Mouse (Mus musculus): ENCODE data around the gene Nanos1. TPM values are rescaled to one million over a fixed set of nuclear protein-coding genes. Genes with fewer than 3 reads are reported as not detected.

Nanos1 gene
- polyA plus RNA-seq (2015; fragmentation: Nextera tagmentation; extraction: Ambion mirVana): 0.76 and 1.1 TPM in 2 replicates

DNA sequence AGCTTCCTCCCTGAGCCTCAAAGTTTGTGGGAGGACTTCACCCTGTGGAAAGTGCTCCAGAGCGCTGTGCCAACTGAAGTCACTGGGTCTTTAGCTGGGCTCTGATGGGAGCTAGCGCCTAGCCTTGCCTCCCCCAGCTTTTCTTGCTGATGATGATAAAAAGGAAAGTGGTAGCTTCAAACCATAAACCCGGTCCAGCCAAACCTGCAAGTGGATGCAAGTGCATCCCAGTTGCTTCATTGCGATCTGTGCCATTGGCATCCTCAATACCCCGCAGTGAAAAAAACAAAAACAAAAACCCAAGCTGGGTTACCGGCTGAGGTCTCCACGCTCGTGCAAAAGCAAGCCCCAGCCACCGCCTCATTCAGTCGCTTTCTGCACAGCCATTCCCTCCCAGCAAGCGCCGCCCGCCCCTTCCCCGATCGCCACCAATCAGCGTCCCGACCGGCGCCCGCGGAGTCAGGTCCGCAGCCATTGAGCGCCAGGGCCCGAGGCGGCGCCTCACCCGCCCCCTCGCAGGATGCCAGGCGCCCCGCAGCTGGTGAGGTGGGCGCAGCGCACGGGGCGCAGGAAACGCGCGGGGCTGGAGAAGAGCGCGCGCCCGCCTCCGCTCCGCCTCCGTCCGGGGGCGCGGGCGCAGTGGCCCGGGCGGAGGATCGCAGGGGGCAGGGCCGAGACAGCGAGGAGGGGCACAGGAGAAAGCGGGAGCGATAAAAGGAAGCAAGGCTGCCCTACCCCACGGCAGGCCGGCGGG is at the start of gene Nanos1:
TSS of gene Nanos1 (plus strand) at position 550 of the 754 bp plus-strand sequence.
- ATAC-seq (replicated peaks; ENCODE audit: extremely low read depth, insufficient read depth, low FRiP score): peak; percentile 92
- H3K27ac ChIP-seq (ENCODE audit: low read length): no peak within 1 kb of the TSS

DNA sequence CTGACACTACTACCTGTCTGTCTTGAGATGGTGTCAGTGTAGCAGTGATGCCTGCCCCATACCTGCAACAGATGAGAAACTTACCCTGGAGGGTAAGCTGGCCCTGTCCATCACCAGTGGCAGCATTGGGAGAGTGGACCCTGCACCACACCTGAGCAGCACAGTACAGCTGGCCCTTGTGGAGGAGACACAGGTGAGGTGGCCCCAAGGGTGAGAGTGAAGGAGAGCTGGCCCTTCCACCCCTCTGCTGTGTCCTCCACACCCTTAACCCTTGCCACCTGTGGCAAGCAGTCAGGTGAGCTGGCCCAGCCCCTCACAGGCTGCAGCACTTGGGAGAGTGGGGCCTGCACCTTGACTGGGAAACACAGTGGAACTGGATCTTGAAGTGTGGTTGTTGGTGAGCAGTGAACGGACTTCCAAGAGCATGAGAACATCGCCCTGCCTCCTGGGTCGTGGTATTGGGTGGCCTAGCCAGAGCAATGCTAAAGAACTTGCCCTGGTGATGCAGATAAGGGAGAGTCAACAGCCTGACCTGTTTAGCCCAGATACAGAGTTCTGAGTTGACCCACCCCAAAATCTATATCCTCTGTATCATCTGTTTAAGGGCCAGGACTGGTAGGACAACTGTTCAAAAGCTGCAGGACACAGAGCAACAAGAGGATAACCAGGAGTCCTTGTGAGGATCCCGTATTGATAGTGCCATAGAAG is 46.4 kb upstream of the Nanos1 start:
- H3K36me3 ChIP-seq (ENCODE audit: control insufficient read depth, insufficient read depth): no peaks in the 10 kb centered on the region
- H3K27me3 ChIP-seq (ENCODE audit: control insufficient read depth, insufficient read depth, low read length): no peaks in the 10 kb centered on the region
- H3K27ac ChIP-seq (ENCODE audit: low read length): no peak overlapping the region
- no peaks in the 10 kb centered on the region for H3K4me1 ChIP-seq (ENCODE audit: control insufficient read depth, insufficient read depth, low read length)
- no peak for ATAC-seq (replicated peaks; ENCODE audit: extremely low read depth, insufficient read depth, low FRiP score)
- H3K4me3 ChIP-seq (ENCODE audit: low read length): no peak overlapping the region
- no peak overlapping the region for H3K9ac ChIP-seq (ENCODE audit: low read length)
- no peaks in the 10 kb centered on the region for H3K9me3 ChIP-seq (replicated peaks; ENCODE audit: control insufficient read depth, low read length)
- WGBS: 57% methylated on average over 4 of the region's 4 CpGs
- H3K4me2 ChIP-seq (ENCODE audit: low read depth, low read length): no peak overlapping the region

More for the DNA sequence above, at the start of gene Nanos1:
- WGBS: under 1% methylated on average over 55 of the region's 58 CpGs
- Histone ChIP-seq H3K9ac (ENCODE audit: low read length) (peak within 1 kb of the TSS; percentile 67), H3K4me3 (ENCODE audit: low read length) (peak within 1 kb of the TSS; percentile 62), H3K27me3 (ENCODE audit: control insufficient read depth, insufficient read depth, low read length) (0 out of 2 replicates have a peak, but pooled peaks cover 5% of the 10 kb centered on the region), H3K4me2 (ENCODE audit: low read depth, low read length) (peak within 1 kb of the TSS; percentile 90), H3K4me1 (ENCODE audit: control insufficient read depth, insufficient read depth, low read length) (peaks cover 6% of the 10 kb centered on the region), H3K36me3 (ENCODE audit: control insufficient read depth, insufficient read depth) (peaks cover 5% of the 10 kb centered on the region; the same call in 1 of the 2 replicates), H3K9me3 (replicated peaks; ENCODE audit: control insufficient read depth, low read length) (no peaks in the 10 kb centered on the region)

DNA sequence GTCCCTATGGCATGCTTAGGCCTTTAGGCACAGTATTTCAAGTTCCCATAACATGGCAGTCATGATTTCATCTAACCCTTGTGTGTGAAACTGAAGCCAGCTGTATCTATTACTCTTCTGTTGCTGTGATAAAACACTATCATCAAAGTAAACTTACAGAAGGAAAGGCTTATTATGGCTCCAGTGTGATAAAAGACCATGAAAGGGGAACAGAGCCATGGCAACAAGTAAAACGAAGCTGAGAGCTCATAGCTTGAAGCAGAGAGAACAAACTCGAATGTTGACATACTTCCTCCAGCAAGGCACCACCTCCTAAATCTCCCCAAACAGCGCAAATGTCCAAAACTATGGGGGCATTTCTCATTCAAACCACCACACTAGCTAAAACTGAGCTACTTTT is 45.6 kb upstream of the Nanos1 start:
- no peaks in the 10 kb centered on the region for H3K4me1 ChIP-seq (ENCODE audit: control insufficient read depth, insufficient read depth, low read length)
- H3K4me3 ChIP-seq (ENCODE audit: low read length): no peak overlapping the region
- no peak overlapping the region for H3K27ac ChIP-seq (ENCODE audit: low read length)
- no peaks in the 10 kb centered on the region for H3K9me3 ChIP-seq (replicated peaks; ENCODE audit: control insufficient read depth, low read length)
- no peaks in the 10 kb centered on the region for H3K36me3 ChIP-seq (ENCODE audit: control insufficient read depth, insufficient read depth)
- no peak for ATAC-seq (replicated peaks; ENCODE audit: extremely low read depth, insufficient read depth, low FRiP score)
- 46% methylated on average over 3 of the region's 3 CpGs for WGBS
- H3K4me2 ChIP-seq (ENCODE audit: low read depth, low read length): no peak overlapping the region
- no peaks in the 10 kb centered on the region for H3K27me3 ChIP-seq (ENCODE audit: control insufficient read depth, insufficient read depth, low read length)
- no peak overlapping the region for H3K9ac ChIP-seq (ENCODE audit: low read length)

DNA sequence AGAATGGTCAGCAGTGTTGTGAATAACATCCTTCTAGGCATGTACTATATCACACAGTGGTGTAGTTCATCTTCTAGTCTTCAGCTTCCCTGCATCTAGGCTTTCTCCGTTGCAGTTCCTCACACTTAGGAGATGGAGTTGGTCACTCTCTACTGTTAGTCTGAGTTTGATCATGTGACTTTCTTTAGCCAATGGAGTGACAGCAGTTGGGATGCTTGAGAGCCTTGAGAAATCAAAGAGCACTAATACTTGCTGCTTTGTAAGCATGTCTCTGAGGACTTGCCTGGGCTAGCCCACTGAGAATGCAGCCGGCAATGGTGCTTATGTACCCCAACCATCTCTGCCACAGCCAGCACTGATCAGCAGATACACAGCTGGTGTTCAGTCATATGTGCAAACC is 43.2 kb upstream of the Nanos1 start:
- Histone ChIP-seq H3K36me3 (ENCODE audit: control insufficient read depth, insufficient read depth) (no peaks in the 10 kb centered on the region), H3K4me1 (ENCODE audit: control insufficient read depth, insufficient read depth, low read length) (no peaks in the 10 kb centered on the region), H3K4me2 (ENCODE audit: low read depth, low read length) (no peak overlapping the region), H3K9me3 (replicated peaks; ENCODE audit: control insufficient read depth, low read length) (no peaks in the 10 kb centered on the region), H3K4me3 (ENCODE audit: low read length) (no peak overlapping the region), H3K27me3 (ENCODE audit: control insufficient read depth, insufficient read depth, low read length) (no peaks in the 10 kb centered on the region), H3K9ac (ENCODE audit: low read length) (no peak overlapping the region), H3K27ac (ENCODE audit: low read length) (no peak overlapping the region)
- 80% methylated on average over 2 of the region's 2 CpGs for WGBS
- no peak for ATAC-seq (replicated peaks; ENCODE audit: extremely low read depth, insufficient read depth, low FRiP score)

DNA sequence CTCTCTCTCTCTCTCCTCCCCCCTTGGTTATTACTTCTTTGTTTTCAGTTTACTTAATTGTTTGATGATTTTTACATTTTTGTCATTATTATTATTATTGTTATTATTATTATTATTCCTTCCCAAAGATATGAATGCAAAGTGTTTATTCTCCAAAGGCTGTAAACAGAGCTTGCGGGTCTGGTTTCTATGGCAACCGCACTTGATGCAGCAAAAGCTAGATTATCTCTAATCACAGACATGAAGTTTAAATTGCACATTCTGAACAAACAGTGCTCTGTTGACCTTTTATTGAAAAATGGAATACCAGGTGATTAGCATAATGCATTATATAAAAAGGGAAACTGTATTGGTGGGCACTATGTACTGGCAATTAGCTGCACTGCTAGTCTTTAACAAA is 39.4 kb upstream of the Nanos1 start:
- no peak for ATAC-seq (replicated peaks; ENCODE audit: extremely low read depth, insufficient read depth, low FRiP score)

DNA sequence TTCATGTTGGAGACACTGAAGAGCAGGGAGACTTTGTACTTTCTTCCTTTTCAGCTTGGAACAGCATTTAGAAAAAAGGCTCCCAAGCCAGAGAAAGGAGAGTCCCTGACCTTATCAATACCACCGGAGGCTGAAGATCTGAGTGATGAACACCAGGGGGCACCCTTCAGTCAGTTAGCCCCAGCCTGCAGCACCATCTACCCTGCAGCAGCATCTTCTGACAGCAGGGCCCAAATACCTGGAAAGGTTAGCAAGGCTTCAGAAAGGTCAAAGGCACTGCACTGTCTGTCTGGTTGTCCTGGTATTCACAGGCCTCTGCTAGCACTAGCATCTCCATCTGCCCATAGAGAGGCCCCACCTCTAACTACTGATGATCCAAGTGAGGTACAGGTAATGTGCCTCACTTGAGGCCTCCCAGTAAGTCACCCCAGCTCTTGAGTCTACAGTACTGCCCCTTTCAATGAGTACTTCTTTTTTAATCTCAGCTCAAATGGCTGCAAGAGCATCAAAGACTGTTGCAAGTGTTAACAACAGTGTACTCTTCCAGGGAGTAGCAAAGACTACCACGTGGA is 25.4 kb upstream of the Nanos1 start:
- H3K4me2 ChIP-seq (ENCODE audit: low read depth, low read length): no peak overlapping the region
- no peak overlapping the region for H3K9ac ChIP-seq (ENCODE audit: low read length)
- no peaks in the 10 kb centered on the region for H3K4me1 ChIP-seq (ENCODE audit: control insufficient read depth, insufficient read depth, low read length)
- H3K9me3 ChIP-seq (replicated peaks; ENCODE audit: control insufficient read depth, low read length): no peaks in the 10 kb centered on the region
- no peak overlapping the region for H3K27ac ChIP-seq (ENCODE audit: low read length)
- H3K36me3 ChIP-seq (ENCODE audit: control insufficient read depth, insufficient read depth): no peaks in the 10 kb centered on the region
- no peaks in the 10 kb centered on the region for H3K27me3 ChIP-seq (ENCODE audit: control insufficient read depth, insufficient read depth, low read length)
- H3K4me3 ChIP-seq (ENCODE audit: low read length): no peak overlapping the region
- WGBS: 45% methylated on average over 2 of the region's 2 CpGs
- ATAC-seq (replicated peaks; ENCODE audit: extremely low read depth, insufficient read depth, low FRiP score): no peak

More for the DNA sequence above, 39.4 kb upstream of the Nanos1 start:
- H3K27me3 ChIP-seq (ENCODE audit: control insufficient read depth, insufficient read depth, low read length): no peaks in the 10 kb centered on the region
- no peaks in the 10 kb centered on the region for H3K9me3 ChIP-seq (replicated peaks; ENCODE audit: control insufficient read depth, low read length)
- H3K4me2 ChIP-seq (ENCODE audit: low read depth, low read length): no peak overlapping the region
- no peaks in the 10 kb centered on the region for H3K4me1 ChIP-seq (ENCODE audit: control insufficient read depth, insufficient read depth, low read length)
- no peaks in the 10 kb centered on the region for H3K36me3 ChIP-seq (ENCODE audit: control insufficient read depth, insufficient read depth)
- H3K4me3 ChIP-seq (ENCODE audit: low read length): no peak overlapping the region
- H3K27ac ChIP-seq (ENCODE audit: low read length): no peak overlapping the region
- WGBS: 92% methylated on average over 2 of the region's 2 CpGs
- H3K9ac ChIP-seq (ENCODE audit: low read length): no peak overlapping the region

DNA sequence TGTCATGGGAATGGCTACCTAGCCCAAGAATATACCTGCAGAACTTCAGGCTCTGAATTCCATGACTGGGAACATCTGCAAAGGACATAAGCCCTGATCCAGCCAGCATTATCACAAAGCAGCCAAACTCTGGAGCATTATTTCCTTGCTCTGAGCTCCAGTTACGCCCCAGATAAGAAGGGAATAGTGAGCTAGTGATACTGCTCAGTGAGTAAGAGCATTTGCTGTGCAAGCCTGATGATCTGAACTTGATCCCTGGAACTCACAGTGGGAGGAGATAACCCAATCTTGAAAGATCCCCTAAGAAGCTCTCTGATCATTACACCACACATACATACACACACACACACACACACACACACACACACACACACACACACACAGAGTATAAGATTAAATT is 24.5 kb upstream of the Nanos1 start:
- no peak overlapping the region for H3K4me2 ChIP-seq (ENCODE audit: low read depth, low read length)
- H3K27me3 ChIP-seq (ENCODE audit: control insufficient read depth, insufficient read depth, low read length): no peaks in the 10 kb centered on the region
- no peak overlapping the region for H3K4me3 ChIP-seq (ENCODE audit: low read length)
- WGBS: 53% methylated on average over 1 of the region's 1 CpGs
- no peak overlapping the region for H3K27ac ChIP-seq (ENCODE audit: low read length)
- H3K9me3 ChIP-seq (replicated peaks; ENCODE audit: control insufficient read depth, low read length): no peaks in the 10 kb centered on the region
- H3K4me1 ChIP-seq (ENCODE audit: control insufficient read depth, insufficient read depth, low read length): no peaks in the 10 kb centered on the region
- ATAC-seq (replicated peaks; ENCODE audit: extremely low read depth, insufficient read depth, low FRiP score): no peak
- no peak overlapping the region for H3K9ac ChIP-seq (ENCODE audit: low read length)
- no peaks in the 10 kb centered on the region for H3K36me3 ChIP-seq (ENCODE audit: control insufficient read depth, insufficient read depth)

DNA sequence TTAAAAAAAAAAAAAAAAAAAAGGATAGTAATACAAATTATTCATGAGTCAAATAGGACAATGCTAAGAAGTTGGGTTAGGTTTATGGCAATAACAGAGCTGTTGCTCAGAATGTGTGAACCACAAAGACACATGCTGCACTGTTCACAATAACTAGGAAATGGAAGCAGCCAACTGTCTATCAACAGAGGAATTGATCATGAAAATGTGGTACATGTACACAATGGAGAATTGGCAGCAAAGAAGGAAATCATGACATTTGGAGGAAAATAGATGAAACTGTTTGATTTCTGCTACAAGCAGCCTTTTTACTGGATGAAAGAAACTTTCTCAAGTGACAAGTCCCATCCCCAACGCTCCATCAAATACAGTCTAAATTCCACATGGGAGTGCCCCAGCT is 23.8 kb upstream of the Nanos1 start:
- Histone ChIP-seq H3K4me1 (ENCODE audit: control insufficient read depth, insufficient read depth, low read length) (no peaks in the 10 kb centered on the region), H3K9ac (ENCODE audit: low read length) (no peak overlapping the region), H3K27me3 (ENCODE audit: control insufficient read depth, insufficient read depth, low read length) (no peaks in the 10 kb centered on the region), H3K4me2 (ENCODE audit: low read depth, low read length) (no peak overlapping the region), H3K27ac (ENCODE audit: low read length) (no peak overlapping the region), H3K36me3 (ENCODE audit: control insufficient read depth, insufficient read depth) (no peaks in the 10 kb centered on the region), H3K9me3 (replicated peaks; ENCODE audit: control insufficient read depth, low read length) (no peaks in the 10 kb centered on the region), H3K4me3 (ENCODE audit: low read length) (no peak overlapping the region)
- no peak for ATAC-seq (replicated peaks; ENCODE audit: extremely low read depth, insufficient read depth, low FRiP score)
- 73% methylated on average over 1 of the region's 1 CpGs for WGBS

DNA sequence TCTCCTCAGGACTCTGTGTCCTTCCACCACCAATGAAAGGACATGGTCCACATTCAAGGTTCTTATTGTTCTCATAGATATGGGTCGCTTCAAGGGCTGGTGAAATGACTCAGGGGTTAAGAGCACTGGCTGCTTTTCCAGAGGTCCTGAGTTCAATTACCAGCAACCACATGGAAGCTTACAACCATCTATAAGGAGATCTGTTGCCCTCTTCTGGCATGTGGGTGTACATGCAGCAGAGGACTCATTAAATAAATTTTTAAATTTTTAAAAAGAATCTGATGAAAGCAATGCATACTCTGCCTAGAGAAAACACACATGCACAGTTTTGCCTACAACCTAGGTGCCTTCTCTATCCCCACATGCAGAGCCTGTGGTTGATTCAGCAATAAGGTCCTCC is 15.2 kb upstream of the Nanos1 start:
- Histone ChIP-seq H3K4me3 (ENCODE audit: low read length) (no peak overlapping the region), H3K27me3 (ENCODE audit: control insufficient read depth, insufficient read depth, low read length) (no peaks in the 10 kb centered on the region), H3K4me2 (ENCODE audit: low read depth, low read length) (no peak overlapping the region), H3K9me3 (replicated peaks; ENCODE audit: control insufficient read depth, low read length) (no peaks in the 10 kb centered on the region), H3K9ac (ENCODE audit: low read length) (no peak overlapping the region), H3K36me3 (ENCODE audit: control insufficient read depth, insufficient read depth) (no peaks in the 10 kb centered on the region), H3K4me1 (ENCODE audit: control insufficient read depth, insufficient read depth, low read length) (no peaks in the 10 kb centered on the region), H3K27ac (ENCODE audit: low read length) (no peak overlapping the region)
- 58% methylated on average over 1 of the region's 1 CpGs for WGBS
- ATAC-seq (replicated peaks; ENCODE audit: extremely low read depth, insufficient read depth, low FRiP score): no peak

All from heart, embryonic 16.5 days (tissue).